Mouse (Mus musculus) testis, adult 2 months (tissue): ENCODE measurements at regions not wholly inside any gene's neighbourhood (a gene's known extent, or its start where the extent isn't known, plus 50 kb on each side); places are given as distances from the start of the nearest gene placed in this dataset.
"Not testable (repeated sequence)": the region's sequence is repeated elsewhere in the genome, so short reads cannot be mapped to it uniquely, and the experiment has no call there.

ENCODE experiments used
- H3K27ac ChIP-seq: fragments of 200-500 bp; 2 replicates; pipeline ENCODE4 v1.5.1; 2012; ENCODE audit warnings: low read depth, low read length; ENCODE audit not compliant: control insufficient read depth, insufficient read depth
- H3K27me3 ChIP-seq: fragments of 200-500 bp; 2 replicates; pipeline ENCODE4 v1.6.1; 2012; ENCODE audit warnings: mild to moderate bottlenecking, low read length, moderate library complexity; ENCODE audit not compliant: control insufficient read depth, insufficient read depth
- H3K36me3 ChIP-seq: fragments of 200-500 bp; 2 replicates; pipeline ENCODE4 v1.6.1; 2012; ENCODE audit warnings: mild to moderate bottlenecking, low read length; ENCODE audit not compliant: control insufficient read depth, insufficient read depth
- H3K4me1 ChIP-seq: fragments of 200-500 bp; 2 replicates; pipeline ENCODE4 v1.6.1; 2012; ENCODE audit warnings: low read length; ENCODE audit not compliant: control insufficient read depth, insufficient read depth
- H3K4me3 ChIP-seq: fragments of 200-500 bp; 2 replicates; pipeline ENCODE4 v1.5.1; 2012; ENCODE audit warnings: low read depth, mild to moderate bottlenecking, low read length, moderate library complexity, mixed read lengths; ENCODE audit not compliant: control insufficient read depth
- CTCF ChIP-seq: fragments of 200-500 bp; IDR thresholded peaks from 2 replicates; pipeline ENCODE4 v1.5.1; 2012; ENCODE audit warnings: low read depth, mild to moderate bottlenecking, inconsistent platforms, low read length, moderate library complexity; ENCODE audit not compliant: control insufficient read depth, insufficient read depth, insufficient replicate concordance
- POLR2A ChIP-seq: fragments of 200-500 bp; IDR thresholded peaks from 2 replicates; pipeline ENCODE4 v1.6.1; 2012; ENCODE audit warnings: low read depth, mild to moderate bottlenecking, inconsistent platforms, low read length, moderate library complexity; ENCODE audit not compliant: control insufficient read depth

DNA sequence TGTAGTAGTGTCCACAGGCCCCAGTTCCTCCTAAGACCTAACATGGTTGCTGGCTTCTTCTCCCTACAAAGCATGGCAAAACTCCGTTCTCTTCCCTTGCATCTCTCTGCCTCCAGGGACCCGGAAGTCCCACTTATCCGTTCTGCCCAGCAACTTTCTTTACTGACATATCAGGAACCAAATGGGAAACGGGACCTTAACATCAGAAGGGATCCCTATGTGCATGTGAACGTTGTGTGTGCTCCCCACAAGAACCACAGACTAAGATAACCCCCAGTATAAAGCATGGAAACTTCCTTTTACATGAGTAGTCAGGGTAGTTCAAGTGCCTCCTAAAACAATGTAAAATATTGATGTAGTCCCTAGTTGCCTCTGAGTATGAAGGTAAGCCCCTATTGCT is 61.6 kb downstream of the Zxdb start:
- Histone ChIP-seq H3K4me3 (no peak overlapping the region), H3K27ac (no peak overlapping the region), H3K36me3 (no peaks in the 10 kb centered on the region), H3K27me3 (no peaks in the 10 kb centered on the region), H3K4me1 (peaks cover 3% of the 10 kb centered on the region; the same call in 1 of the 2 replicates)
- no peak for TF ChIP-seq CTCF
- no peak for TF ChIP-seq POLR2A

DNA sequence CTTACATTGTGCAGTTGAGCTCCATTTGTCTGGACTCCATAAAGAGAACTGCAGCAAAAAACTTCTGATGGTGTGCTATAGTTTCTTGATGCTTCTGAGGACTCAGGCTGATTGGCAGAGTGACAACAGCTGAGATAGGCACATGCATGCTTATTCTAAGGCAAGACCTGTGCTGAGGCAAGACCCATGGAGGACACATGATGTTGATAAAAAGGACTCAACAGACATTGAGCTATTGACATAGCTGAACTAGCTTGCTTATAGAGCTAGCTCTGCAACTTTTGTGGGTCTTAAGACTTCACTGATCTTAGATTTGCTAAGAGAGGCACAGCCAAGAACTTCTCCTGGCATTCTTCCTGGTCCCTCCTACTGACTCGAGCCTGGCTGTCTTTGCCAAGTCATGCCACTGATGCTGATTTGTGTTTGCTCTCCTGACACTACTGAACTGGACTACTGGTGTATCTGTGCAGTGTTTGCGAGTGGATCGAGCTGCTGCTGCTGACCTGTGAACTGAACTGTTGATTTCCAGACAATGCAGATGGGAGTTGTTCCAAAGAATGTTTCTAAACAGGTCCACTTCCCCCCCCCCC is 64.1 kb downstream of the Zxdb start:
- TF ChIP-seq CTCF (no peak), POLR2A (no peak)
- H3K27me3 ChIP-seq = no peaks in the 10 kb centered on the region
- no peak overlapping the region for H3K27ac ChIP-seq
- H3K36me3 ChIP-seq = no peaks in the 10 kb centered on the region
- H3K4me1 ChIP-seq = peaks cover 3% of the 10 kb centered on the region; the same call in 1 of the 2 replicates
- H3K4me3 ChIP-seq = no peak overlapping the region

DNA sequence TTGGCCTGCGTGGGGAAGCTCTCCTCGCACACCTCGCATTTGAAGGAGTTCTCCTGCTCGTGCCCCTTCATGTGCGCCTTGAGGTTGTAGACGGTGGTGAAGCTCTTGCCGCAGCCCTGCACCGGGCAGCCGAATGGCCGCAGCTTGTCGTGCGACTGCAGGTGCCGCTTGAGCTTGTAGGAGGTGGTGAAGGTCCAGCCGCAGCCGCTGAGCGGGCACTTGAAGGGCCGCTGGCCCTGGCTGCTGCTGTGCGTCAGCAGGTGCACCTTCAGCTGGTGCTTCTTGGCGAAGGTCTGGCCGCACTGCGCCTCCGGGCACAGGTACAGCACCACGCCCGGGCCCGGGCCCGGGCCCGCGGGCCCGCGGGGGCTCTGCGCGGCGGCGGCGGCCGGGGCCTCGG is 72.5 kb downstream of the Zxdb start:
- not testable (repeated sequence) for H3K27ac ChIP-seq, H3K4me3 ChIP-seq, H3K27me3 ChIP-seq, H3K4me1 ChIP-seq, H3K36me3 ChIP-seq

DNA sequence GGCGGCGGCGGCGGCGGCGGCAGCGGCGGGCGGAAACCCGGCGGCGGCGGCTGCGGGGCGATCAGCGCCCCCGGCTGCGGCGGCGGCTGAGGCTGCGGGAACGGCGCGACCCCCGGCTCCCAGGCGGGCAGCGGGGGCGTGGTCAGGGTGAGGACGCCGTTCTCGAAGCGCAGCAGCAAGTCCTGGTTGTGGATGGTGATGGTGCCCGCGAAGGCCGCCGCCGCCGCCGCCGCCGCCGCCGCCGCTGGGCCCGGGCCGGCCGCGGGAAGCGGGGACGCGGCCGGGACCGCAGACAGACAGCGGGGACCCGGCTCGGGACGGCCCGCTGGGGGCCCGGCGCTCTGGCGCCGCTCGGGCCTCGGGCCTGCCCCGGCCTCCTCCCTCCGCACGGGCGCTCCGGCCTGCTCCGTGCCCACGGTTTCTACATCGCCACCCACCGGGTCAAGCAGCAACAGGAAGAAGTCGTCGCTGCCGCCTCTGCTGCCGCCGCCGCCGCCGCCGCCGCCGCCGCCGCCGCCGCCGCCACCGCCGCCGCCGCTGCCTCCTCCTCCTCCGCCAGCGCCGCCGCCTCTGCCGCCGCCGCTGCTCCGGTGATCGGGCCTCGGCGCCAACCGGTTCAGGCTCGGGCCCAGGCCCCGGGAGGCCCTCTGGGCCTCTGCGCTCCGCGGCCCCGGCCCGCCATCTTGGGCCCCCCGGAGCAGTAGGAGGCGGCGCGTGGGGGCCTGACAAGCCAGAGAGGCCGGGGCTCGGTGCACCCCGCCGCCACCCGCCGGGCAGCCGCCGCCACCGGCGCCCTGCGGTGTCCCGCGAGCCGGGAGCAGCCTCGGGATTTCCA is 73.2 kb downstream of the Zxdb start:
- H3K4me3 ChIP-seq, H3K27me3 ChIP-seq, H3K27ac ChIP-seq, H3K4me1 ChIP-seq, H3K36me3 ChIP-seq: not testable (repeated sequence)

DNA sequence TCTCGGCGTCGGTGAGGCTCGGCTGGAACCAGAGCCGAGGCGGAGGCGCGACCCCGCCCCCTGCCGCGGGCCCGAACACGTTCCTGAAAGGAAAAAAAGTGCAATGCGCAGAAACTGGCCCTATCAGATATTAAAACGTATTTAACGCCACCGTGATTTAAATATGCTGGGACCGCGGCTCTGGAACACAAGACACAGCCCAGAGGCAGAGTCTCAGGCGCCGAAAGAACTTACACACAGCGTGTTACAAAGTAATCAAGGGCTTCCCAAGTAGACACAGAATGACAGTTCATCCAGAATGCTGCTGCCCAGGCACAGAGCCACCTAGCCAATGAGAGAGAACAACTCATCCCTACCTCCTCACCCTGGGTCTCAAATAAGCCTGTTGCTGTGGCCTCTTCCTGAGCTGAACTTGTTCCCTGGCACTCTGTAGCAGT is 73.8 kb downstream of the Zxdb start:
- H3K4me3 ChIP-seq, H3K27ac ChIP-seq, H3K27me3 ChIP-seq, H3K4me1 ChIP-seq, H3K36me3 ChIP-seq: not testable (repeated sequence)

DNA sequence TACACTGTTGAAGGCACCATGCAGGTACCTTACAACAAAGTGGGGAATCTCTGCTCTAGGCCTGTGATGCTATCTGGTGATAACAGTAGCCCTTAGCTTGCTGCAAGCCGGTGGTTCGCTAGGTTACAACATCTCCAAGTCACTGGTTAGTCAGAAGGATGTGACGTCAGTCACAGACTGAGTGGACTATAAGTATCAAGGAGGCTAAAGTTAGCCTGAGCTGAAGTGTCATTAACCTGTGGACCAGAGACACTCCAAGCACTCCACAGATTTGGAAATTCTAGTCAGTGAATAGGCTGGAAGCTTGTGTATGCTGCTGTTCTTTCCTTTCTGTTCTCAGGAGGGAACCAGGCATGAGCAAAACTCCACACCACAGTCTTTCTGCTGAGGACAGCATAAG is 88.4 kb downstream of the Zxdb start:
- H3K27ac ChIP-seq, H3K27me3 ChIP-seq, H3K4me3 ChIP-seq, H3K4me1 ChIP-seq, H3K36me3 ChIP-seq: not testable (repeated sequence)

DNA sequence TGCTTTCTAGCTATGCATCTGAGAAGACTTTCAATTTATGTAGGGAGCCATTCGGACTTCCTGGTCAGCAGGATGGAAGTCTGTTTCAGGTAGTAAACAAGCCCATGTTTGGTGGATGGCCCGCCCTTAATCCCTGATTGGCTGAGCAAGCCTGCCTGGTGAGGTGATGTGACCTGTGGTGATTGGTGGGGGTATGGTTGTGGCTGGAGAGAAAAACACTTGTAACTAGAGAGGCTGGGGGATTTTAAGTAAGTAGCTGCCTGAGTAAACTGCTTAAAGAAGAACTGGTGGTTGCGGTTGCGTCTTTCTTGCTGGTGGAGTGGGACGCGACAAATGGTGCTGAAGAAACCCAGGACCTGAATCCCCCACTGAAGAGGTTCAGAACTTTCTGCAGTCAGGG is 103.2 kb downstream of the Zxdb start:
- H3K4me3 ChIP-seq, H3K27me3 ChIP-seq, H3K27ac ChIP-seq, H3K4me1 ChIP-seq, H3K36me3 ChIP-seq: not testable (repeated sequence)

DNA sequence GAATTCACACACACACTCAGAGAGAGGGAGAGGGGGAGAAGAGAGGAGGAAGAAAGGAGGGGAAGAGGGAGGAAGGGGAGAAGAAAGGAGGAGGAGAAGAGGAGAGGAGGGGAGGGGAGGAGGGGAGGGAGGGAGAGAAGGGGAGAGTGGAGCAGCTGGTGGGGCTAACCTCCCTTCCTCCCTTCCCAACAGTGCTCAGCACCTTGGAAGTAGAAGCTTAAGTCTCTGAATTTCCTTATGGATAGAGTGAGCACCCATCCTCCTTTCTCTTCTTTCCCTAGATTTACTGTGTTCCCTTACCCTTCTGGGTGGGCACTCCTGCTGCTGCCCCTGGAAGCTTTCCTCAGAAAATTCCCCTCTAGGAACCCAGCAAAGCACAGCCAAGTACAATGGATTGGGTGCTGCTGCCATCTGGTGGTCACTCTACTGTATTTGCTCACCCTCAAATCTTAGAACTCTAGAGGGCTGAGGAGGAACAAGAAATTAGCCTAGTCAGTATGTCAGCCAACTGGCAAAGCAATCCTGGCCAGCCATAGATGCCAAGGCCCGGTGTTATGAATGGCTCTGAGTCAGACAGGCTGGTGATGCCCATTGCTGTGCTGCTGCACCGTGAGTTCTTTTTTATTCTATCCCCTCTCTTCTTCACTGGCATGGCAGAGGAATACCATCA is 119.9 kb downstream of the Zxdb start:
- H3K4me1 ChIP-seq, H3K27ac ChIP-seq, H3K4me3 ChIP-seq, H3K27me3 ChIP-seq, H3K36me3 ChIP-seq: not testable (repeated sequence)

DNA sequence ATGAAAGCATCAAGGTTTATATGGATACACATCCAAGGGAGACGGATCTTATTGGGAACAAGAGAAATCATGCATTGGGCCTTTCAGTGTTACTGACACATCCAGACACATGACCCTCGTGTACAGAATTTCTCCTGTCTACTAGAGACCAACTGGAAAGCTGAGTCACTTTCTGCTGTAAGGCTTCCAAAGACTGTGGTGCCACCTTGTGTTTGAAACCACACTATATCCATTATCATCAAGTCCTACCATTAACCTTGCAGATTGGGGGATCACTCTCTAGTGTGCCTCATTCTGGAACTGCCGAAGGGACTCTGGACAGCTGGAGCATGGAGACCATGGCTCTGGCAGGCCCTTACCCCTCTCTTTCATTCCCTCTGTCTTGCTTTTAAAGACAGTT is 125.2 kb downstream of the Zxdb start:
- H3K27ac ChIP-seq = not testable (repeated sequence)

More for the DNA sequence above, 125.2 kb downstream of the Zxdb start:
- not testable (repeated sequence) for H3K27me3 ChIP-seq, H3K36me3 ChIP-seq, H3K4me3 ChIP-seq, H3K4me1 ChIP-seq
